Mouse (Mus musculus) layer of hippocampus, adult 18-20 months (tissue): ENCODE results near the gene Cacnb4. TPM values are rescaled to one million over a fixed set of nuclear protein-coding genes. Genes with fewer than 3 reads are reported as not detected.

Source experiments
- DNase-seq, 2 experiments: peaks; one replicate each; pipeline ENCODE4 v3.0.0; 2022; ENCODE audit warnings: low spot score in 2 of 2
- total RNA-seq, 2 experiments: library from RNA; stranded (reverse); gene quantifications; 2 replicates each; pipeline ENCODE4 v1.2.3; 2021

Gene Cacnb4
- total RNA-seq, 2 experiments from 2014 or later: 74.9 to 75.9 TPM

DNA sequence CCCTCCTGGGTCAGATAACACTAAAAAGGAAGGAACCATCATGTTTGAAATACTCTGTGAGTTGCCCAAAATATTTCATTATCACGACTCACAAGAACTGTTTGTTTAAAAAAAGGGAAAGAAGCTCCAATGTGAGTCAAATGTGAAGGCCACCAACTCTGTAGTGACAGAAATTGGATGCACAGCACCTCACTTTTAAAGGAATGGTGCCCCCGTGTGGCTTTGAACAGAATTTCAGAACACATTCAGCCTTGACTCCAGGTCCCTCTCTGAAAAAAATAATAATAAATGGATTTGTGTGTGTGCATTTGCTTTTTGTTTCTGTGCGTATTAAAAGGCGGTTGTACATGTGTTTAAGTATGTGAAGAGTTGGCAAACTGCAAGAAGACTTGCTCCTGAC is 71.3 kb downstream of the Cacnb4 start:
- peak; percentile 42 to 85 for DNase-seq

DNA sequence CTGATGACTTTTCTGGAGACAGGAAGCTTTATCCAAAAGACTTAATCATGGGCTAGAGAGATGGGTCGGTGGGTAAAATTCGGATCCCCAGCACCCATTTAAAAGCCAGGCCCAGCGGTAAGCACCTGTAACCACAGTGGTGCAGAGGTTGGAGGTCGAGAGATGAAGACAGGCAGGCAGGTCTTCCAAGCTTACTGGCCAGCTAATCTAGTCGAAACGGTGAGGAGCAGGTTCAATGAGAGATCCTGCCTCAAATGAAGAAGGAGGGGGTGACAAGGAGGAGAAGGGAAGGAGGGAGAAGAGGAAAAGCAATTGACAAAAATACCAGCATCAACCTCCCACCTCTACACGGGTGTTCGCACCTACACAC is 72.0 kb downstream of the Cacnb4 start:
- no peak for DNase-seq

- no peak for DNase-seq
Observed at GRCm38 (mm10) chr2:52603935-52604650, 72.5 kb downstream of the Cacnb4 start.

GRCm38 (mm10) chr2:52603421-52603820 is 73.2 kb downstream of the Cacnb4 start:
- no peak for DNase-seq

DNA sequence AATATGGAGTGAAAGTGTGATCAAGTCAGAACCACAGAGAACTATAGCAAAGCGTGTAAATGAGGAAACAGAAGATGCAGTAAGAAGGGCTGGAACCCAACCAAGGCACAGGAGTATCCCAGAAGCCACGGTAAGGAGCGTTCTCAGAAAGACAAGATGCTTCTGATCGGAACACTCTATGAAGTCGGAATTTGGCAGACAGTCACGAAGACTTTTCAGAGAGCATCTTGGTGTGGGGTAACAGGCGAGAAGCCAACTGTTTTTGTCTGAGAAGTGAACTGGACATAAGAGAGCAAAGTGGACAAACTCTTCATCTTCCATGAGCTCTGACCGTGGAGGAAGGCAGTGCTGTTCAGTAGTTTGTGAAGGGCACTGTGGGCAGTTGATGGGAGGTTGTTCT is 73.7 kb downstream of the Cacnb4 start:
- DNase-seq: no peak

DNA sequence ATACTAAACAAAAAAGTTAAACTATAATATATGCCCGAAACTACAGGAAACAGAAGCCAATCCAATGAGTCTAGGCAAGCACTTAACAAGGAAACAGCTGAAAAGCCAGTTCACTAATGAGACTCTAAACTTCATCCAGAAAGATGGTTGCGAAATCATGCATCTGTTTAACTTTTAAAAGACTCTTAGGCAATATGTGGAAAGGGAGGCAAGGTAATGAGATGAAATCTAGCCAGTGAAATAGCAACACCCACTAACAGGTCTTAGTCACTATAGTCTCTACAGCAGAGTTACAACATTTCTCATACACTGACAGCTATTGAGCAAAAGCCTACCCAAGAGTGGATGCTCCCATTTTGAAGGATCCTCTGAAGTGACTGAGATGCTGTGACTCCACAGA is 74.4 kb downstream of the Cacnb4 start:
- DNase-seq: no peak

- DNase-seq: no peak
Observed at GRCm38 (mm10) chr2:52597511-52597910, 79.1 kb downstream of the Cacnb4 start.

DNA sequence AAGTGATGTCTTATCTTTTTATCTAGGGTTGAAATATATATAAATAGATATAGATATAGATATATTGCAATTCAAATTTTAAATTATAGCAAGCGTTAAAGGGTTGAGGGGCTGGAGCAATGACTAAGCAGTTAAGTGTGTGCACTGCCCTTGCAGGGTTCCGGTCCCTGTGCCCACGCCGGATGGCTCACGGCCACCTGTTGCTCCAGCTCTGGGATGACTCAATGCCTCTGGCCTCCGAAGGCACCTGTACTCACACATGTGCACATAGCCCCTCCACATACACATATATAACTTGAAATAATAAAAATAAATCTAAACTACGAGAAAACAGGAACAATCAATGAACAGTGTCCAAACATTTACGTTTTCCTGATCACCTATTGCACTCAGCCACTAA is 82.8 kb downstream of the Cacnb4 start:
- DNase-seq: no peak

DNA sequence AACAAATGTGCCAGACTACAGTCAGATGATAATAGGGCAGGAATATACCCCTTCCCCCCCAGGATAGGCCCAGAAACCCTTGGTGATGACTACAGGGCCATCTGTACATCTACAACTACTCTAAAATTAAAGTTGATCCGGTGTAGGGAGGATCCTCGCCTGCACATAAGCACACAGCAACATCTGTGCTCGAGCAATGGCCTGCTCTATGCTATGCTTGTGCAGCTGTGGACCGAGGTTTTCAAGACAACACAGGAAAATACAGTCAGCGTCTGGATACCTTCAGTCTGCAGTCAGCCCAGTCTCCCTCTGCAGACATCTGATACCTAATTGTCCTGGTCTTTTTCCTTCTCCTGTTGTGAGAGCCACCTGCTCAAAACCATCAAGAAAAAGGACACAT is 83.4 kb downstream of the Cacnb4 start:
- no peak for DNase-seq

GRCm38 (mm10) chr2:52590970-52591347 is 85.7 kb downstream of the Cacnb4 start:
- DNase-seq: peak; percentile 66 to 94

- DNase-seq: no peak
Observed at GRCm38 (mm10) chr2:52590340-52590969, 86.2 kb downstream of the Cacnb4 start.

DNA sequence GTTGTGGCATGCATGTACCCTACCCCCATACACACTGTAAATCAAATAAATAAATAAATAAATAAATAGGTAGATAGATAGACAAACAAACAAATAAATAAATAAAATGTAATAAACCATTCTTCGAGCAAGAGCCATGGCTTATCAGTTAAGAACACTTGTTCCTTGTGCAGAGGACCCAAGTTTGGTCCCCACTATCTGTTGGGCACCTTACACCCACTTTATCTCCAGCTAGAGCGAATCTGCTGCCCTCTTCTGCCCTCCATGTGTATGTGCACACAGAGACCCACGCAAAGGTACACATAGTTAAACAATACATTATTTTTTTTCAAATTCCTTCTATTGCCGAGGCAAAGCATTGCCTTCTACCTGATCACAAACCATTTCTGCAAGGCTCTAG is 87.1 kb downstream of the Cacnb4 start:
- no peak for DNase-seq

DNA sequence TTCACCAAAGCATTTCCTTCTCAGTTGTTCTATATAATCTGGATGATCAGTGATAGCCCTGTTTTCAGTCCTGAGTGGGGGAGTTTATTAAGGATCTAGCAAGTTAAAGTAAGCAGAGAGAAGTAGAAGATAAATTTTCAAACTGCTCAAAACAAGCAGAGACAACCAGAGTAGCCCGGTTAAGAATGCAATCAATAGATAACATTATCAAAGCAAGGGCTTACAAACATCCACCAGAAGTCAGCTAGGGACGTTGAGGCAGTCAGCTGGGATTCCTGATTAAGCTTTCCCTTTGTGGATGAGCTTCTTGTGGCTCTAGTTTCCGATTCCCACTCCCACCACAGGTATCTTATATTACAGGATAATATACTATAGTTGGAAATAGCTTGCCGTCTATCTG is 91.2 kb downstream of the Cacnb4 start:
- DNase-seq: no peak

DNA sequence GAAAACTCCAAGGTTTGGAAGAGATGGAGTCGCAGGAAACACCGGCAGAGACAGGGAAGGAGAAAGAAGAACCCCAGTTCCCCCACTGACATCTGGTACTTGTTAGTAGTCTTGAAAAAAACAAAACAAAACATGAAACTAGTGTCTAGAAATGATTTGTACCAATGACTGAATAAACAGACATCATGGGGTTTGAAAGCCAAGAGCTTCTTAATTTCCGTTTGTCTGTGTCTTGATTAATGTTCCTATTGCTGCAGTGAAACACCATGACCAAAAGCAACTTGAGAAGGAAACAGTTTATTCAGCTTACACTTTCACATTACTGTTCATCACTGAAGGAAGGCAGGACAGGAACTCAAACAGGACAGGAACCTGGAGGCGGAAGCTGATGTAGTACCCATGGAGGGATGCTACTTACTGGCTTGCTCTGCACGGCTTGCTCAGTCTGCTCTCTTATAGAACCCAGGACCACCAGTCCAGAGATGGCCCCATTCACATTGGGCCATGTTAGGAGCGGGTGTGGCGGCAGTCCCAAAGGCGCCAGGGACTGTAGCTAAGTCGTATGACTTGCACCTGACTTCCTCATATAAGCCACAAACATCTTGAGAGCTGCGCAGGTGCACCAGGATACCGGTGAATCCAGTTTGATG is 95.4 kb downstream of the Cacnb4 start:
- no peak for DNase-seq

GRCm38 (mm10) chr2:52580697-52581096 is 95.9 kb downstream of the Cacnb4 start:
- DNase-seq: no peak

DNA sequence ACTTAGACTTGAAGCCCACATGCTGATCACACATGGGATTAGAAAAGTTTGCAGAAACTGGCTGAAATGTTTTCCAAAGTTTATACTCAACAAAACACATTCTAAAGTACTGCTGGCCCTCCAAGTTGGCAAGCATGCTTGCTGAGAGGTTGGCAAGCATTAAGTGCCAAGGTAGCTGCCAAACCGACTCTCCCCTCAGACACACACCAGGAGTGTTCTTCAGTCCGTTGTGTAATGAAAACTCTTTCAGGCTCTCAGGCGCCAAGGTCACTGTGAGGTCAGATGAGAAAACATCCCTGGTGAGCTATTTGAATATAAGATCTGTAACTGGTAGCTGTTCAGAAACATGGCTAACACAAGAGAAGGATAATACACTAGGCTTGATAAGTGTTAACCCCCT is 97.8 kb downstream of the Cacnb4 start:
- no peak for DNase-seq

GRCm38 (mm10) chr2:52577700-52578099 is 98.9 kb downstream of the Cacnb4 start:
- no peak for DNase-seq

GRCm38 (mm10) chr2:52576546-52576945 is 100.1 kb downstream of the Cacnb4 start:
- DNase-seq: no peak

DNA sequence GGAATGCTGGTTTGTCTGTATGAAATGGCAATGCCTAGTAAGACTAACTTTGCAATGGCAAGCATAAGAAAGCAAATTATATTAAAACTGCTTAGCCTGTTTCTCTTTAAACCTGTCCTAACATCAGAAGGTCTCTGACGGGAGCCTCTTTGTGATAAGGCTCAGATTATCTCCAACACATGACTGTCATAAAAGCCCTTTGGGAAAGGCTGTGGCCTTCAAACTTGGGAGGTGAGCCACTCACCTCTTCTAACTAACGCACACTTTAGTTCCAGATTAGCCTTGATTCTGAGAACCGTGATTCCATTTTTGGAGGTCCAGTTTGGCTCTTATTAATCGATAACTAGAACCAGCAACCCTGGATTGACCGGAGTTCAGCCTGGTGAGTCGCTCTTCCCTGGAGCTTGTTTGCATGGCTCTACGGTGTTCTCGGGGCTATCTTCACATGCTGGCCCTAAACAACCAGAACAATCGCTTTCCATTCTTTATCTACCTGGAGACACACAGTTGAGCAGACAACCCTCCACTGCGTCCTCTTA is 100.9 kb downstream of the Cacnb4 start:
- DNase-seq: no peak

- no peak for DNase-seq
Observed at GRCm38 (mm10) chr2:52574929-52575328, 101.7 kb downstream of the Cacnb4 start.

DNA sequence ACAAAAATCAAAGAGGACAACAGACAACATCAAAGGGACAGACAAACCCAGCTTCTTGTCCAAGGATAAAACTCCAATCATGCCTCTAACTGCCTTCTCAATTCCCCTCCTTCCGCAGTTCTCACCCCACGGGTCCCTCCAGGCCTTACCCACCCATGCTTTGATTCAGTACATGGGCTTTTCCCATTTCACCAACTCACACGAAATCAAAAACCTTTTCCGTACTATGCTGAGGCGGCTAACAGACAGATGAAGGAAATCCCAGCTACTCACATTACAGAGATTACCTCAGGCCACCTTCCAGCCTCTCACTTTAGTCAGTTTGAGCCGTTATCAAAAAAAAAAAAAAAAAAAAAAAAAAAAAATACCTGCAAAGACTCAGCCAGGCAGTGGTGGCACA is 104.4 kb downstream of the Cacnb4 start:
- no peak for DNase-seq

- no peak for DNase-seq
Observed at GRCm38 (mm10) chr2:52571339-52571968, 105.2 kb downstream of the Cacnb4 start.
